Mouse (Mus musculus) adrenal gland, postnatal 4 days (tissue): ENCODE measurements around the gene Kat2a. TPM values are rescaled to one million over a fixed set of nuclear protein-coding genes. Genes with fewer than 3 reads are reported as not detected.

Experiments
- DNase-seq, 2 experiments: peaks; one replicate each; pipeline ENCODE4 v3.0.0; 2021 to 2022; ENCODE audit warnings: low spot score in 2 of 2, mixed read lengths in 2 of 2
- total RNA-seq, 2 experiments: library from RNA; stranded (reverse); gene quantifications; 2 replicates each; pipeline ENCODE4 v1.2.3; 2021

Kat2a gene
- total RNA-seq, 2 experiments from 2014 or later = 54.4 to 56.9 TPM

GRCm38 (mm10) chr11:100736746-100737080 is 24.4 kb upstream of the Kat2a start:
- DNase-seq = no peak

GRCm38 (mm10) chr11:100735954-100736745 is 23.9 kb upstream of the Kat2a start:
- DNase-seq = no peak

GRCm38 (mm10) chr11:100735134-100735865 is 23.0 kb upstream of the Kat2a start:
- no peak for DNase-seq

GRCm38 (mm10) chr11:100730477-100731205 is 18.4 kb upstream of the Kat2a start:
- no peak for DNase-seq

- DNase-seq = no peak
Observed at GRCm38 (mm10) chr11:100729976-100730375, 17.7 kb upstream of the Kat2a start.

GRCm38 (mm10) chr11:100728601-100729000 is 16.3 kb upstream of the Kat2a start:
- DNase-seq = no peak

- DNase-seq = no peak
Observed at GRCm38 (mm10) chr11:100727201-100727600, 14.9 kb upstream of the Kat2a start.

GRCm38 (mm10) chr11:100724919-100725512 is 12.8 kb upstream of the Kat2a start:
- DNase-seq = no peak

GRCm38 (mm10) chr11:100722493-100723028 is 10.3 kb upstream of the Kat2a start:
- no peak for DNase-seq

- DNase-seq = no peak
Observed at GRCm38 (mm10) chr11:100721776-100722492, 9.7 kb upstream of the Kat2a start.

GRCm38 (mm10) chr11:100721254-100721653 is 9.0 kb upstream of the Kat2a start:
- DNase-seq = no peak

GRCm38 (mm10) chr11:100720345-100720744 is 8.1 kb upstream of the Kat2a start:
- DNase-seq = no peak

GRCm38 (mm10) chr11:100719893-100720292 is 7.6 kb upstream of the Kat2a start:
- no peak for DNase-seq

- DNase-seq = no peak
Observed at GRCm38 (mm10) chr11:100719312-100719711, 7.0 kb upstream of the Kat2a start.

- DNase-seq = no peak
Observed at GRCm38 (mm10) chr11:100718866-100719265, 6.6 kb upstream of the Kat2a start.

GRCm38 (mm10) chr11:100718462-100718861 is 6.2 kb upstream of the Kat2a start:
- no peak for DNase-seq

GRCm38 (mm10) chr11:100716649-100717048 is 4.4 kb upstream of the Kat2a start:
- DNase-seq = no peak

GRCm38 (mm10) chr11:100714948-100715347 is 2.7 kb upstream of the Kat2a start:
- DNase-seq = no peak

- DNase-seq = peak in 1 of 2 experiments; percentile 62
Observed at GRCm38 (mm10) chr11:100714534-100714915, 2.3 kb upstream of the Kat2a start.

GRCm38 (mm10) chr11:100713735-100714533 is 1.7 kb upstream of the Kat2a start, which contains the start of gene Hspb9:
Hspb9 (plus strand) TSS chr11:100713850.
- peak in 1 of 2 experiments; percentile 52 for DNase-seq
